Mouse (Mus musculus) heart, adult 2 months (tissue): ENCODE results near the gene Dnm2. TPM values are rescaled to one million over a fixed set of nuclear protein-coding genes. Genes with fewer than 3 reads are reported as not detected.

Experiments used
- DNase-seq, 2 experiments: peaks; one replicate each; pipeline ENCODE4 v3.0.0; 2021
- H3K27ac ChIP-seq: fragments of 200-600 bp; 2 replicates; pipeline ENCODE4 v1.8.1; 2022
- H3K27me3 ChIP-seq: fragments of 200-500 bp; 2 replicates; pipeline ENCODE4 v1.6.1; 2012; ENCODE audit warnings: mild to moderate bottlenecking, low read length, inconsistent platforms, mixed read lengths; ENCODE audit not compliant: control insufficient read depth, insufficient read depth
- H3K36me3 ChIP-seq: fragments of 200-500 bp; 2 replicates; pipeline ENCODE4 v1.6.1; 2012; ENCODE audit warnings: low read length, inconsistent platforms; ENCODE audit not compliant: control insufficient read depth, insufficient read depth
- H3K4me1 ChIP-seq: fragments of 200-500 bp; 2 replicates; pipeline ENCODE4 v1.6.1; 2011; ENCODE audit warnings: low read length; ENCODE audit not compliant: control insufficient read depth, insufficient read depth
- H3K4me3 ChIP-seq: fragments of 200-600 bp; 2 replicates; pipeline ENCODE4 v1.8.1; 2022
- H3K79me2 ChIP-seq: fragments of 200-500 bp; replicated peaks from 2 replicates; pipeline ENCODE4 v1.6.1; 2012; ENCODE audit warnings: mild to moderate bottlenecking, inconsistent platforms, low read length, moderate library complexity, mixed read lengths; ENCODE audit not compliant: control insufficient read depth, insufficient read depth
- H3K9ac ChIP-seq: fragments of 200-500 bp; 2 replicates; pipeline ENCODE4 v1.6.1; 2012; ENCODE audit warnings: low read depth, mild to moderate bottlenecking, control low read depth, inconsistent platforms, low read length, mixed read lengths
- CTCF ChIP-seq: fragments of 200-600 bp; IDR thresholded peaks from 2 replicates; pipeline ENCODE4 v1.8.1; 2022; ENCODE audit warnings: antibody characterized with exemption, mild to moderate bottlenecking, moderate library complexity
- EP300 ChIP-seq: fragments of 200-500 bp; IDR thresholded peaks from 2 replicates; pipeline ENCODE4 v1.6.1; 2011; ENCODE audit warnings: low read depth, low read length, control low read depth; ENCODE audit not compliant: insufficient read depth
- POLR2A ChIP-seq: fragments of 200-500 bp; IDR thresholded peaks from 2 replicates; pipeline ENCODE4 v1.6.1; 2011; ENCODE audit warnings: mild to moderate bottlenecking, low read depth, low read length, control low read depth; ENCODE audit not compliant: insufficient read depth
- WGBS: fragments of 180-500 bp; shearing (Covaris S2); methylation state at CpG from one replicate; pipeline ENCODE4 v1.1.7; 2018; 5-methylcytosine and 5-hydroxymethylcytosine counted together
- intact Hi-C: fragments of 180-260 bp; cut with DNase I; formaldehyde crosslinking; loops from one replicate; pipeline ENCODE4 v1.15.1; 2025
- polyA plus RNA-seq: library from polyadenylated mRNA; depleted of rRNA; stranded (reverse); fragments of >200 nt; gene quantifications from 2 replicates; pipeline ENCODE4 v1.2.3, GENCODE M21; 2012
- total RNA-seq, 2 experiments: library from RNA; stranded (reverse); gene quantifications; 2 replicates each; pipeline ENCODE4 v1.2.3; 2021

The Dnm2 gene
- total and polyA plus RNA-seq, 3 experiments: 63.9 to 68.2 (median 64.8) TPM

DNA sequence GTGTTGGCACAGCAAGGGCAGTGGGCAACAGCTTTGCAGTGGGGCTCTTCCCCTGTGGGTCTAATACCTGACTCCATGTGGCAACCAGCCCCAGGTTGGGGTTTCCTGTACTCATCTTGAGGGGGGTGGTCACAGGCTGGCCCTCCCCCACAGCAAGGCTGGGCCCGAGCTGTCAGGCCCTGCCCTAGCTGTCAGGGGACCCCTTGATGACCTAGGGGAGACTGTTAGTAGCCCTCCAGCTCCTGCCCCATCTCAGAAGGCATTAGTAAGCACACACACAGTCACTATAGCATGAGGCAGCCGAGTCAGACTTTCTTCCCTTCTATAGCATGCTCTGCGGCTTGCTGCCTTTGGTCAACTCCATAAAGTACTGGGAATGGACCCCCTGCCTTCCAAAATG lies 29.0 kb upstream of the Dnm2 start:
- H3K36me3 ChIP-seq: no peaks in the 10 kb centered on the region; the same call in 1 of the 2 replicates
- no peaks in the 10 kb centered on the region for H3K27me3 ChIP-seq
- no peak overlapping the region for H3K4me3 ChIP-seq
- TF ChIP-seq CTCF: no peak
- no peak for TF ChIP-seq EP300
- no peak for TF ChIP-seq POLR2A
- no peak overlapping the region for H3K9ac ChIP-seq
- H3K27ac ChIP-seq: no peak overlapping the region
- H3K4me1 ChIP-seq: peaks cover 1% of the 10 kb centered on the region; the same call in 1 of the 2 replicates
- H3K79me2 ChIP-seq: no peaks in the 10 kb centered on the region
- intact Hi-C loops: no loop called here
- DNase-seq: no peak
- WGBS: 88% methylated on average over 3 of the region's 3 CpGs

DNA sequence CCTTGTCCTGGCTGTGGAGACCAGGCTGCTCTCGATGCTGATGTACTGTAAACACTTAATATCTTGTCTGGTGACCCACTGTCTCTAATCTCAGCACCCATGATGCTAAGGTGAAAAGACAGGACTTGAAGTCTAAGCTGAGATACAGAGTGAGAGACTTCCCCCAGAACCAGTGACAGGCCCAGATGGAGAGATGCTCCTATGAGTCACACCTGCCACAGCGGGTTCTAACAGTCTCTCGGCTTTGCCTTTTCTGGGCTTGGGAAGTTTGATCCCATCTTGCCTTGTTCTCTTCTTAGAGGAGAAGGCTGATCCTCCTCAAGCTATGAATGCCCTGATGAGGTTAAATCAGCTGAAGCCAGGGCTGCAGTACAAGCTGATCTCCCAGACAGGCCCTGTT lies 27.5 kb upstream of the Dnm2 start:
- no peak overlapping the region for H3K9ac ChIP-seq
- no peaks in the 10 kb centered on the region for H3K27me3 ChIP-seq
- no peaks in the 10 kb centered on the region for H3K36me3 ChIP-seq
- TF ChIP-seq POLR2A: no peak
- TF ChIP-seq CTCF: no peak
- no peak for TF ChIP-seq EP300
- WGBS: 95% methylated on average over 3 of the region's 3 CpGs
- H3K79me2 ChIP-seq: no peaks in the 10 kb centered on the region
- DNase-seq: no peak
- intact Hi-C loops: no loop called here
- peaks cover 1% of the 10 kb centered on the region; the same call in 1 of the 2 replicates for H3K4me1 ChIP-seq
- H3K27ac ChIP-seq: no peak overlapping the region
- H3K4me3 ChIP-seq: no peak overlapping the region

DNA sequence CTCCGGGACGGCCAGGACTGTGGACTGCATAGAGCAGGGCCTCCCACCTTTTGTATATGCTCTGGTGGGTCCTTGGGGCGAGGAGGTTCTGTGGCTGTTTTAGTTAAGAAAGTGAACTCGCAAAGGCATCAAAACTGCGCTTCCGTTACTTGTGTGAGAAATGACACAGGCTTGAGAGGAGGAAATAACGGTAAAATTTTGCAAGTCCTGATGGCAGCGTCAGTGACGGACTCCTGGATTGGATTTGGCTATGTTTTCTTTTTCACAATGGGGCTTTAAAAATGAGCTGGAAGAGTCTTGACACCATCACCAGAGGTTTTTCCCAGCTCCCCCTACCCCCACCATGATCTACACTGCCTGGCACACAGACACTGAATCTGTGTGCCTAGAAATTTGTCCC lies 23.7 kb upstream of the Dnm2 start:
- no peaks in the 10 kb centered on the region for H3K36me3 ChIP-seq
- no peaks in the 10 kb centered on the region for H3K4me1 ChIP-seq
- H3K4me3 ChIP-seq: no peak overlapping the region
- no peak for DNase-seq
- TF ChIP-seq EP300 (no peak), POLR2A (no peak), CTCF (no peak)
- no peak overlapping the region for H3K27ac ChIP-seq
- WGBS: 94% methylated on average over 9 of the region's 9 CpGs
- H3K27me3 ChIP-seq: no peaks in the 10 kb centered on the region
- no peak overlapping the region for H3K9ac ChIP-seq
- H3K79me2 ChIP-seq: no peaks in the 10 kb centered on the region
- intact Hi-C loops: no loop called here

DNA sequence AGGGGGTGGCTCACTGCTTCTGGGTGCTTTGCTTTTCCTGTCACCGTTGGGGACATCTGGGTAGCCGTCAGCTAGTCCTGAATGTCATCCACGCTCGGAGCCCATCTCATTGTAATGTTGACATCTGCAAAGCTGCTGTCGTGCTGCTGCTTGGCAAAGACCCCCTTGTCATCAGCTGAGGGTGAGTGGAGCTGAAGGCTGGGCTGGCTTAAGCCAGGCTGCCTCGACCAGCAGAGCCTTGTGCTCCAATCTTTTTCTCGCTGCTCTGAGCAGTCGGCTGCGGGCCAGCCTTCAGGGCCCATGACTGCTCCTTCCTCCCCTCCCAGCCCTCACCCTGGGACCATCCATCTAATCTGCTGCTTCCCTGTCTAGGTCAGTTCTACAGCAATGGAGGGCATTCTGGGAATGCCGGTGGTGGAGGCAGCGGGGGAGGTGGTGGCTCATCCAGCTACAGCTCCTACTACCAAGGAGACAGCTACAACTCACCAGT lies 21.9 kb upstream of the Dnm2 start:
- TF ChIP-seq EP300 (no peak), CTCF (no peak), POLR2A (no peak)
- H3K4me3 ChIP-seq: no peak overlapping the region
- WGBS: 57% methylated on average over 11 of the region's 11 CpGs
- no peak overlapping the region for H3K9ac ChIP-seq
- H3K27ac ChIP-seq: no peak overlapping the region
- intact Hi-C loops: no loop called here
- no peaks in the 10 kb centered on the region for H3K27me3 ChIP-seq
- no peaks in the 10 kb centered on the region for H3K4me1 ChIP-seq
- DNase-seq: peak in 1 of 2 experiments; percentile 21
- H3K36me3 ChIP-seq: no peaks in the 10 kb centered on the region
- H3K79me2 ChIP-seq: no peaks in the 10 kb centered on the region

DNA sequence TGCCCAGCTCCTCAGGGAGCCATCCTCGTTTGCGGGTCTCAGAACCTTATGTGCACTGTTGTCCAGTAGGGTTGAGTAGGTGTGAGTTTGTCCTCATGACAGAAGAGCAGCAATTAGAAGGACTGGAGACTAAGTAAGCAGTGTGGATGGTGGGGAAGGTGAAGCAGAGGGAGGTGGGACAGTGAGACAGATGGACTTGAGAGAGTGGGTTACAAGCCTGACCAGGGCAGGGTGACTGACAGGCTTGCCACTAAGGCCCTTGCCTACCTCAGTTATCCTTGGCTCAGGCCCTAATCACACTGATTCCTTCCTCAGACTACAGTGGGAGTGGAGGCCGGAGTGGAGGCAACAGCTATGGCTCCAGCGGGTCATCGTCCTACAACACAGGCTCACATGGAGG lies 21.0 kb upstream of the Dnm2 start:
- H3K79me2 ChIP-seq: no peaks in the 10 kb centered on the region
- intact Hi-C loops: no loop called here
- H3K4me3 ChIP-seq: no peak overlapping the region
- TF ChIP-seq EP300 (no peak), POLR2A (no peak), CTCF (no peak)
- no peaks in the 10 kb centered on the region for H3K27me3 ChIP-seq
- no peak for DNase-seq
- no peak overlapping the region for H3K9ac ChIP-seq
- no peaks in the 10 kb centered on the region for H3K36me3 ChIP-seq
- 94% methylated on average over 5 of the region's 5 CpGs for WGBS
- no peaks in the 10 kb centered on the region for H3K4me1 ChIP-seq
- no peak overlapping the region for H3K27ac ChIP-seq

DNA sequence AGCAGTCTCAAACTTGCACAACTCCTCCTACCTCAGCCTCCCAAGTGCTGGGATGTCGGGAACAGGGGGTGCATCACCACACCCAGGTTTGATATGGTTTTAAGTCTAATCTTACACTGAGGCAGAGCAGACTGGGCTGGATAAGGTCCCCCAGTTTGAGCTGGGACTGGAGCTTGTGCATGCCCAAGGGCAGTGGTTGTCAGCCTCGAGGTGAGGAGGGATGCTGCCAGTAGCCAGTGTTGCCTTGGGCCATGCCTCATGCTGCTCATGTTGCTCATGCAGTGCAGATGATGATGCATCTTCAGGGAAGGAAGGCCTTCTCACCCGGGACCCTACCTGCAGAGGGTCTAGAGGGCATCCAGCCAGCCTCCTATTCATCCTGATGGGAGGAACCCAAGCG lies 19.2 kb upstream of the Dnm2 start:
- no peaks in the 10 kb centered on the region for H3K36me3 ChIP-seq
- H3K4me3 ChIP-seq: no peak overlapping the region
- intact Hi-C loops: no loop called here
- H3K27ac ChIP-seq: no peak overlapping the region
- WGBS: 75% methylated on average over 4 of the region's 4 CpGs
- no peaks in the 10 kb centered on the region for H3K4me1 ChIP-seq
- no peaks in the 10 kb centered on the region for H3K79me2 ChIP-seq
- no peak for TF ChIP-seq EP300
- no peak for TF ChIP-seq POLR2A
- TF ChIP-seq CTCF: no peak
- H3K9ac ChIP-seq: no peak overlapping the region
- H3K27me3 ChIP-seq: no peaks in the 10 kb centered on the region
- DNase-seq: no peak
